Mouse (Mus musculus): ENCODE results near the gene Ccndbp1. TPM values are rescaled to one million over a fixed set of nuclear protein-coding genes. Genes with fewer than 3 reads are reported as not detected.

Gene Ccndbp1
- polyA plus RNA-seq, 1 experiment, result 79.9 TPM

GRCm38 (mm10) chr2:120972964-120973363, 35.2 kb upstream of the Ccndbp1 start:
- H3K27ac ChIP-seq (ENCODE audit: insufficient read depth, low read length), result no peak overlapping the region
- no peak for TF ChIP-seq POLR2A (IDR thresholded peaks at IDR 0.05; ENCODE audit: extremely low read depth, insufficient read depth, low read length)
- no peak for TF ChIP-seq CTCF (IDR thresholded peaks at IDR 0.05; ENCODE audit: extremely low read depth, insufficient read depth, low read length)
- H3K4me3 ChIP-seq (ENCODE audit: insufficient read depth, low read length), result no peak overlapping the region
- no peaks in the 10 kb centered on the region for H3K4me1 ChIP-seq (ENCODE audit: control insufficient read depth, insufficient read depth, low read length)

DNA sequence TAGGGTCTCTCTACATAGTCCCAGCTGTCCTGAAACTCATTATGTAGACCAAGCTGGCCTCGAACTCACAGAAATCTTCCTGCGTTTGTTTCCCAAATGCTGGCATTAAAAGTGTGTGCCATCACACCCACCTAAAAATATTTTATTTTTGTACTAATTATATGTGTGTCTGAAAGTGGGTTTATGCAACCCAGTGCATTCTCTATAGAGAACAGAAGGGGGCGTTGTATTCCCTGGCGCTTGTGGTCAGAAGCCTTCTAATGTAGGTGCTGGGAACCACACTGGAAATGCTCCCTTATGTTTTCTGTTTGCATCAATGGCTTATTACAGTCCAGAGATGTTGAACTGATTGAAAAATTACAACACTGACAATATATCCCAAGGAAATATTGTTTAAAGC, 31.9 kb upstream of the Ccndbp1 start:
- H3K27ac ChIP-seq (ENCODE audit: insufficient read depth, low read length), result no peak overlapping the region
- TF ChIP-seq CTCF (IDR thresholded peaks at IDR 0.05; ENCODE audit: extremely low read depth, insufficient read depth, low read length) (no peak), POLR2A (IDR thresholded peaks at IDR 0.05; ENCODE audit: extremely low read depth, insufficient read depth, low read length) (no peak)
- peak overlapping the region; percentile 79; the same call in 1 of the 2 replicates for H3K4me3 ChIP-seq (ENCODE audit: insufficient read depth, low read length)
- no peaks in the 10 kb centered on the region for H3K4me1 ChIP-seq (ENCODE audit: control insufficient read depth, insufficient read depth, low read length)

DNA sequence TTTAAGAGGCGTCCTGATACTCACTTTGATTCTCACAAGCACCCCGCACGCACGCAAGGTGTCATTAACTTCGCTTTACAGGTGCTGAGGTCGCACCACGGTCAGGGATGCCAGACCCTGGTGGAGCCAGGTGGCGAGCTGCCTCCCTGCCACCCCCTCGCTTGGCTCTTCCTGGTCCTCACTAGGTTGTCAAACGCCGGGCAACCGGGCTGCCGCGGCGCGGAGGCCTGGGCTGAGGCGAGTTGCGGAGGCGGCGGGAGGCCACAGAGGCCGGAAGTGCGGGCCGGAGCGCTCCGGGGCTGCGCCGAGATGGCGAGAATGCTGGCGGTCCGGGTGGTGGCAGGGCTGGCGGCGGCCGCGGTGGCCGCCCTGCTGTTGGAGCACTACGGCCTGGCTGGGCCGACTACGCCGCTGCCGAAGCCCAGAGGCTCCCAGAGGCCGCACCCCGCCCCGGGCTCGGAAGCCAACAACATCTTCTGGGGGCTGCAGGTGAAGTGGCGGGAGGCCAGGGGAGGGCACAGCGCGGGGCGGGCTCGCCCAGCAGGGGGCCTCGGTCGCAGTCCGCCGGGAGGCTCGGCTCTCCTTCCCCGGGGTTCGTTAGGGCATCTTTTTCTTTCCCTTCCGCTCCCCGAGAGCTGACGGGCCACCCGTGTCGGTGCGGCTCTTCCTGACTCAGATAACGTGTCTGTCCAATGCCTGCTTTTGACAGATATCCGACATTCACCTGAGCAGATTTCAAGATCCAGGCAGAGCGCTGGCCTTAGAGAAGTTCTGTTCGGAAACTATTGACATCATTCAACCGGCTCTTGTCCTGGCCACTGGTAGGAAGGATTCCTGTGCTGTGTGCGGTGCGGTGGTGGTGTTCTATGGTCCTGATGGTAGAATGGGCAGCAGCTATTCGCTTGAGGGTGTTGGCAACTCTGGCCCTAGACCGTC, 30.9 kb upstream of the Ccndbp1 start, which contains the start of gene Tmem62:
TSS of gene Tmem62 (plus strand) at position 28 of the 936 bp plus-strand sequence.
- Histone ChIP-seq H3K27ac (ENCODE audit: insufficient read depth, low read length) (peak within 1 kb of the TSS; percentile 89), H3K4me3 (ENCODE audit: insufficient read depth, low read length) (peak within 1 kb of the TSS; percentile 79), H3K4me1 (ENCODE audit: control insufficient read depth, insufficient read depth, low read length) (no peaks in the 10 kb centered on the region)
- TF ChIP-seq POLR2A (IDR thresholded peaks at IDR 0.05; ENCODE audit: extremely low read depth, insufficient read depth, low read length) (0 out of 2 replicates have a peak, but pooled peaks have one; percentile 29), CTCF (IDR thresholded peaks at IDR 0.05; ENCODE audit: extremely low read depth, insufficient read depth, low read length) (no peak)

DNA sequence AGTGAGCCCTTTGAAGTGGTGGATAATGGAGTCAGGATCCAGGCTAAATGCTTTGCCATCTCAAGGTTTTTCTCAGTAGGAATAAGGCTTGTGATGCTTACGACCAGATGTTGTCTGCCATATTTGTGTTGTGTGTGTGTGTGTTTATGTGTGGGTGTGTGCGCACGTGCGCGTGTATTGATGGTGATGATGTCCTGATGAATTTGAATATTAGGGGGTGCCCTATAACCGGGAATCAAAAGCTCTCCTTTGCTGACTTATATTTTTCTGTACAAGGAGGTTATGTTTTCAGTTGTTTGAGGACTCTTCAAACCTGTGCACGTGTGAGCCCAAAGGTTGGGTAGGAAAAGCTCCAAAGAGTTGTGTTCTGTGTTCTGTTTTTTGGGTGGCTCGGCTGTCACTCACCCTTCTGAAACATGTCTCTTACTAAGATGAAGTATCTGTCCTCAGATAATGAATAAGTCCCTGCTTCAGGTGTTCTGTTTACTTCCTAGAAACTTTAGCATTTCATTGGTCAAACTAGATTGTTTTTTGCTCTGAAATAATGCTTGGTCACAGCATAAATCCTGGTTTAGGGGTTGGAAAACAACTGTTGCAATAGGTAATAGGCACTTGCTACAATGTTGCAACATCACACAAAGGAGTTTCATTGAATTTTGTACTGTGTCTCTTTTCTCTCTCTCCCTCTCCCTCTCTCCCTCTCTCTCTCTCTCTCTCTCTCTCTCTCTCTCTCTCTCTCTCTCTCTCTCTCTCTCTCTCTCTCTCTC, 30.1 kb upstream of the Ccndbp1 start:
- TF ChIP-seq CTCF (IDR thresholded peaks at IDR 0.05; ENCODE audit: extremely low read depth, insufficient read depth, low read length) (no peak), POLR2A (IDR thresholded peaks at IDR 0.05; ENCODE audit: extremely low read depth, insufficient read depth, low read length) (no peak)
- Histone ChIP-seq H3K4me1 (ENCODE audit: control insufficient read depth, insufficient read depth, low read length) (no peaks in the 10 kb centered on the region), H3K4me3 (ENCODE audit: insufficient read depth, low read length) (peak overlapping the region; percentile 79), H3K27ac (ENCODE audit: insufficient read depth, low read length) (no peak overlapping the region; the same call in 1 of the 2 replicates)

- Histone ChIP-seq H3K4me3 (ENCODE audit: insufficient read depth, low read length) (no peak overlapping the region), H3K27ac (ENCODE audit: insufficient read depth, low read length) (no peak overlapping the region), H3K4me1 (ENCODE audit: control insufficient read depth, insufficient read depth, low read length) (no peaks in the 10 kb centered on the region)
- TF ChIP-seq CTCF (IDR thresholded peaks at IDR 0.05; ENCODE audit: extremely low read depth, insufficient read depth, low read length) (no peak), POLR2A (IDR thresholded peaks at IDR 0.05; ENCODE audit: extremely low read depth, insufficient read depth, low read length) (no peak)
These were observed 29.5 kb upstream of the Ccndbp1 start for GRCm38 (mm10) chr2:120978693-120979037.

GRCm38 (mm10) chr2:120979819-120980218, 28.4 kb upstream of the Ccndbp1 start:
- TF ChIP-seq POLR2A (IDR thresholded peaks at IDR 0.05; ENCODE audit: extremely low read depth, insufficient read depth, low read length) (no peak), CTCF (IDR thresholded peaks at IDR 0.05; ENCODE audit: extremely low read depth, insufficient read depth, low read length) (no peak)
- Histone ChIP-seq H3K27ac (ENCODE audit: insufficient read depth, low read length) (no peak overlapping the region), H3K4me3 (ENCODE audit: insufficient read depth, low read length) (no peak overlapping the region), H3K4me1 (ENCODE audit: control insufficient read depth, insufficient read depth, low read length) (no peaks in the 10 kb centered on the region)

DNA sequence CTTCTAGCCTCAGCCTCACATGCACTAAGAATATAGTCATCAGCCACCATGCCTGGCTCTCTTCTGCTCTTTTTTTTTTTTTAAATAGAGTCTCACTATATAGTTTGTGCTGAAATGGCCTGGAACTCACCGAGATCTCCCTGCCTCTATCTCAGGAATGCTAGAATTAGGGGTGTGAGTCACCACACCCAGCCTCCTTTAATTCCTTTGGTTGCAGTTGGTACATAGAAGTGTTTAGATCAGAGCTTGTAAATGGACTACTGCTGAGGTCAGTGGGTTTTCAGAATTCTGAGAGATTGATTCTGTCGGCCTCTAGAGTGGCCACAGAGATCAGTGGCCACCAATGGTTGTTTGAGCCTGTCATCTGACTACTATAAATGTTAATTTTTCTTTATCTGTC, 27.3 kb upstream of the Ccndbp1 start:
- Histone ChIP-seq H3K4me3 (ENCODE audit: insufficient read depth, low read length) (no peak overlapping the region), H3K27ac (ENCODE audit: insufficient read depth, low read length) (no peak overlapping the region), H3K4me1 (ENCODE audit: control insufficient read depth, insufficient read depth, low read length) (no peaks in the 10 kb centered on the region)
- TF ChIP-seq POLR2A (IDR thresholded peaks at IDR 0.05; ENCODE audit: extremely low read depth, insufficient read depth, low read length), result no peak
- no peak for TF ChIP-seq CTCF (IDR thresholded peaks at IDR 0.05; ENCODE audit: extremely low read depth, insufficient read depth, low read length)

DNA sequence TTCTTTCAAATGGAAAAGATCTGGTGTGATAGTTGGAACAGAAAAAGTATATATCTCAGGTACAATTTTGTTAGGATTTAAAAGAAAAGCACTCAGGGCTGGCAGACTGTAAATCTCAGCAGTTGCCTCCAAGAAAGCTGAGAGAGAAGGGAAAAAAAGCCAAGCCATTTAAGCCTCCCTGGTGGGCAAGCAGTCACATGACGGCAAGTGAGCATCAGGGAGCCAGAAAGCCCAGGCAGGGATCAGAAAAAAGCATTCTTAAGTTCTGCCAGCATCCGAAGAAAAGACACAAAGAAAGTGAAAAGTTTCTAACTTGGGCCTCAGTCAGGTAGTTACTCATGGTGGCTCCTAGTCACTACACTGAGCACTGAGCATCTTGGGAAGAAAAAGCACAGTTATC, 24.6 kb upstream of the Ccndbp1 start:
- TF ChIP-seq POLR2A (IDR thresholded peaks at IDR 0.05; ENCODE audit: extremely low read depth, insufficient read depth, low read length) (no peak), CTCF (IDR thresholded peaks at IDR 0.05; ENCODE audit: extremely low read depth, insufficient read depth, low read length) (no peak)
- no peak overlapping the region for H3K4me3 ChIP-seq (ENCODE audit: insufficient read depth, low read length)
- H3K27ac ChIP-seq (ENCODE audit: insufficient read depth, low read length), result no peak overlapping the region
- H3K4me1 ChIP-seq (ENCODE audit: control insufficient read depth, insufficient read depth, low read length), result no peaks in the 10 kb centered on the region

DNA sequence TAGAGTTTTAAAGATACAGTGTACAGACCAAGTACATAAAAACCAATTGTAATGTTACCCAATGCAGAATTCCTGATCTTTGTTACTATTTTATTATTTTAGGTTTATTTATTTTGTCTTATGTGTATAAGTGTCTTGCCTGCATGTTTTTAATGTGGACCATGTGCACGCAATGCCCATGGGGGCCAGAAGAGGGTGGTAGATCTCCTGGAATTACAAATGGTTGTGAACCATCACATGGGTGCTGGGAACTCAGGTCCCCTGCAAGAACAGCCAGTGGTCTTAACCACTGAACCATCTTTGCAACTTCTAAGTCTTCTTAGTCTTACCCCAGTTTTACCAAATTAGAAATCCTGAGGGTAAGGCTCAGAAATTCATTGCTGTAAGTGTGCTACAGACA, 23.0 kb upstream of the Ccndbp1 start:
- TF ChIP-seq CTCF (IDR thresholded peaks at IDR 0.05; ENCODE audit: extremely low read depth, insufficient read depth, low read length) (no peak), POLR2A (IDR thresholded peaks at IDR 0.05; ENCODE audit: extremely low read depth, insufficient read depth, low read length) (no peak)
- H3K27ac ChIP-seq (ENCODE audit: insufficient read depth, low read length), result no peak overlapping the region
- H3K4me3 ChIP-seq (ENCODE audit: insufficient read depth, low read length), result no peak overlapping the region
- no peaks in the 10 kb centered on the region for H3K4me1 ChIP-seq (ENCODE audit: control insufficient read depth, insufficient read depth, low read length)
